Mouse (Mus musculus): Measurements from ENCODE around the gene Plcz1. TPM values are rescaled to one million over a fixed set of nuclear protein-coding genes. Genes with fewer than 3 reads are reported as not detected.

Gene Plcz1
- not detected in 2 replicates for polyA plus RNA-seq (2012; rRNA removed; ENCODE audit: low replicate concordance)

GRCm38 (mm10) chr6:140041357-140041756 is at the start of gene Plcz1:
Gene Plcz1, minus strand, starts transcription at chr6:140041457.

GRCm38 (mm10) chr6:140040952-140041351 is 305 bp downstream of the Plcz1 start, which contains the start of gene Capza3:
Gene Capza3, plus strand, starts transcription at chr6:140041252.

Other genes with a start within 250 kb of the Plcz1 start
- not detected in 2 replicates for gene Capza3, start 205 bp downstream of the Plcz1 start, polyA plus RNA-seq (2012; rRNA removed; ENCODE audit: low replicate concordance)

All from mammary gland, adult 2 months (tissue).